Mouse (Mus musculus) limb, embryonic 10.5 days (tissue): ENCODE data around the gene Exph5. TPM values are rescaled to one million over a fixed set of nuclear protein-coding genes. Genes with fewer than 3 reads are reported as not detected.

Experiments
- DNase-seq: peaks from one replicate; pipeline ENCODE4 v3.0.0-alpha.2; 2017; ENCODE audit warnings: low spot score
- H3K27ac ChIP-seq: fragments of 300-500 bp; sonication (generic); 2 replicates; pipeline ENCODE4 v1.5.1; 2016; ENCODE audit warnings: mild to moderate bottlenecking
- H3K27me3 ChIP-seq: fragments of 300-500 bp; sonication (generic); 2 replicates; pipeline ENCODE4 v1.6.1; 2016; ENCODE audit warnings: low read depth, mild to moderate bottlenecking; ENCODE audit not compliant: poor library complexity, severe bottlenecking
- H3K36me3 ChIP-seq: fragments of 300-500 bp; sonication (generic); 2 replicates; pipeline ENCODE4 v1.6.1; 2016; ENCODE audit warnings: mild to moderate bottlenecking, moderate library complexity
- H3K4me1 ChIP-seq: fragments of 300-500 bp; sonication (generic); 2 replicates; pipeline ENCODE4 v1.6.1; 2016
- H3K4me3 ChIP-seq: fragments of 300-500 bp; sonication (generic); 2 replicates; pipeline ENCODE4 v1.5.1; 2016; ENCODE audit warnings: mild to moderate bottlenecking, moderate library complexity
- H3K9me3 ChIP-seq: fragments of 300-500 bp; sonication (generic); replicated peaks from 2 replicates; pipeline ENCODE4 v1.6.1; 2016; ENCODE audit warnings: mild to moderate bottlenecking
- WGBS: fragments of 180-500 bp; shearing (Covaris S2); methylation state at CpG from one replicate; pipeline ENCODE4 v1.1.7; 2016; 5-methylcytosine and 5-hydroxymethylcytosine counted together
- microRNA-seq: library from miRNA; unstranded; fragments of <30 nt; microRNA quantifications from one replicate; pipeline ENCODE4, GENCODE M21; 2017
- polyA plus RNA-seq: library from polyadenylated mRNA; unstranded; fragments of >200 nt; fragmentation: Nextera tagmentation; extraction: Ambion mirVana; gene quantifications from 2 replicates; pipeline ENCODE4 v1.2.1, GENCODE M21; 2016

The Exph5 gene
- polyA plus RNA-seq, 1 experiment from 2014 or later: 1.2 TPM

DNA sequence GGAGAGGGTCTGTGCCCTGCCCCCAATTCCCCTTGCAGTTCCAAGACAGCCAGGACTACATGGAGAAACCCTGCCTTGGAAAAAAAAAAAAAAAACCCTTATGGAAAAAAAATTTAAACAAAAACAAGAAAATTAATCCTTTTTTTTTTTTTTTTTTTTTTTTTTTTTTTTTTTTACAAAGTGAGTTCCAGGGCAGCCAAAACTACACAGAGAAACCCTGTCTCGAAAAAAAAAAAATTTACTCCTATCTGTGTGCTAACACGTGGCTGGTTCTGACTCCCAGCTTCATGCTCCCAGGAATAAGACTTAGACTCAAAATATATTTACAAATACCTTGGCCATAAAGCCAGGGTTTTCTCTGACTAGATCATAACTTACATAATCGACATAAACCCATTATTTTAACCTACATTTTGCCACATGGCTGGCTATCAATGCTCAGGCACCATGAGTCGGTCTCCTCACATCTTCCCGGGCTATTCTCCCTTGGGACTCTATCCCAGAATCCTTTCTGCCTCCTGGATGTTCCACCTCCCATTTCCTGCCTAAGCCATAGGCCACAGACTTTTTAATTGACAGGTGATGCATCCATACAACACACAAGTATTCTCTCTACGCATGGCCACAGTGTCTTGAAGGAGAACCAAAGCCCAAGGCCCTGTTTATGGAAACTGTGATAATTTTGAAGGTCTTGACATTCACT is 102.7 kb downstream of the Exph5 start:
- Histone ChIP-seq H3K27ac (peak overlapping the region; percentile 87; the same call in 1 of the 2 replicates), H3K36me3 (no peaks in the 10 kb centered on the region), H3K9me3 (no peaks in the 10 kb centered on the region), H3K4me1 (peaks cover 25% of the 10 kb centered on the region), H3K27me3 (no peaks in the 10 kb centered on the region), H3K4me3 (no peak overlapping the region)
- DNase-seq: no peak
- WGBS: 85% methylated on average over 6 of the region's 6 CpGs

DNA sequence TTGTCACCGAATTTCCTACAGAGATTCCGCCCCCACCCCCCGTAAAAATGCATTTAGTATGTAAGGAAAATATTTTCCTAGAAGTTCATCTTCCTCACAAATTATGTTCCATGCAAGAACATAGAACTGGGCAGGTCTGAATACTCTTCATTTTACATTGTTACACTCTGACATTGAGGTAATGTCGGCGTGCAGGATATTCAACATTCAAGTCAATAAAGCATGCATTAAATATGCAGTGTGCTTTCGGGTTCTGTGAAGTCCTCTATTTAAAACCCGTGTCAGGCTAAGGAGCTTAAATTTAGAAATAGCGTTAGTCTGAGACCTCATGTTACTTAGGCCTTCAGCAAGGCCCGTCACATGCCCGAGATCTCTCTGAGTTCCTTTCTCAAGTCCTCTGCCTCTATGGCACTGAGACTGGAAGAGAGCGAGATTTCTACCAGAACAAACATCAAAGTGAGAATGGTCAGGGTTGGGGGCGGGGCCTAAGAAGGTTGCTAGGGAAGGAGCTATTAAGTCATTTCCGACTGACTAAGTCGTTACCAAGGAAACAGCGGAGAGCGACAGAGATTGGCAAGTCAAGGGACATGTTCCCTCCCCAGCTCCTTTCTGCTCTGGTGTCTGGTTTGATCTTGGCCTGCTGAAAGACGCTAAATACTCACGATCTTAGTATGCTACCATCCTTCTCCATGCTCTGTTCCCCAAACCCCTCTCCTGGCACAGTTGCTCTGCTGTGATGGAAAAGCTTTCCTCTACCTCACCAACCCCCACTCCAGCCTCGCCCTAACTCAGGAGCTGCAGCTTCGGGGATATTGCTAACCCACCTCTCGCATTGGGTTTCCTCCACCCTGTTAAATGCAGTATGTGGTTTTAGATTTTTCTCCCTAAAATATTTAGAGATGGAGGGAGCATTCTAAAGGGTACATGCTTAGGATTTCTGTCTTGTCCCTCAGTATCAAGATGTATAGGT is 103.6 kb downstream of the Exph5 start:
- peak; percentile 85 for DNase-seq
- no peaks in the 10 kb centered on the region for H3K36me3 ChIP-seq
- H3K9me3 ChIP-seq: no peaks in the 10 kb centered on the region
- peak overlapping the region; percentile 53 for H3K4me3 ChIP-seq
- peaks cover 25% of the 10 kb centered on the region for H3K4me1 ChIP-seq
- no peaks in the 10 kb centered on the region for H3K27me3 ChIP-seq
- 27% methylated on average over 21 of the region's 21 CpGs for WGBS
- peak overlapping the region; percentile 87 for H3K27ac ChIP-seq

DNA sequence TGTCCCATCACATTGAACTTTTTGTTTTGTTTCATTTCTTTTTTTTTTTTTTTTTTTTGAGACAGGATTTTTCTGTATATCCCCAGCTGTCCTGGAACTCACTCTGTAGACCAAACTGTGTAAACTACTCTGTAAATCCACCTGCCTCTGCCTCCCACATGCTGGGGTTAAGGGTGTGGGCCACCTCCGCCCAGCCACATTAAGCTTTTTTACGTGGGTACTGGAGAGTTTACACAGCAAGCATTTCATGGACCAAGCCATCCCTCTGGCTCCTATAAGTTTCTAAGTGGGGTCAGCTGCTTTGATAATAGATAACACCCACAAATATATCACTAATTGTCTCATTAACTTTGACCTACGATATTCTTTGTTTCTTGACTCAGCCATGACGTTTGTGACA is 107.1 kb downstream of the Exph5 start:
- no peak overlapping the region for H3K27ac ChIP-seq
- no peak overlapping the region for H3K4me3 ChIP-seq
- H3K9me3 ChIP-seq: no peaks in the 10 kb centered on the region
- WGBS: 82% methylated on average over 4 of the region's 4 CpGs
- H3K27me3 ChIP-seq: no peaks in the 10 kb centered on the region
- H3K4me1 ChIP-seq: peaks cover 10% of the 10 kb centered on the region
- no peaks in the 10 kb centered on the region for H3K36me3 ChIP-seq
- DNase-seq: no peak

DNA sequence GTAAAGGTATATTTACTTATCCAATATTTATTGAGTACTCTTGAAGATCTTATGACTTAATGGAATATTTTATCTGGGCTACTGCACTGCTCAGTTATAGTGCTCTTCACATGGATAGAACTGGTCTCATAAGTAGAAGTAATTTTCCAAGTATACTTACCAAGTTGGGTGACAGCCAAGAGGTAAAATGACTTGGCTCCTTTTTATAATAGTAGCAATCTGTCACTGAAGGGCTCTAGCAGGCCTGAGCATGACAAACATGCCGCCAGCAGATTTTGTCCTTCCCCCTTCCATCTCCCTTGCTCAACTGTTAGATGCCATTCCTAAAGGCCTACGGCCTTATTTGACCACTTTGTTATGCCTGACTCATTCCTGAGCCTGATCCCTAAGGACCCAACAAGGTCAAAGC is 107.5 kb downstream of the Exph5 start:
- Histone ChIP-seq H3K4me3 (no peak overlapping the region), H3K27me3 (no peaks in the 10 kb centered on the region), H3K4me1 (peaks cover 10% of the 10 kb centered on the region), H3K36me3 (no peaks in the 10 kb centered on the region), H3K27ac (no peak overlapping the region), H3K9me3 (no peaks in the 10 kb centered on the region)
- DNase-seq: no peak
- 84% methylated on average over 2 of the region's 2 CpGs for WGBS

DNA sequence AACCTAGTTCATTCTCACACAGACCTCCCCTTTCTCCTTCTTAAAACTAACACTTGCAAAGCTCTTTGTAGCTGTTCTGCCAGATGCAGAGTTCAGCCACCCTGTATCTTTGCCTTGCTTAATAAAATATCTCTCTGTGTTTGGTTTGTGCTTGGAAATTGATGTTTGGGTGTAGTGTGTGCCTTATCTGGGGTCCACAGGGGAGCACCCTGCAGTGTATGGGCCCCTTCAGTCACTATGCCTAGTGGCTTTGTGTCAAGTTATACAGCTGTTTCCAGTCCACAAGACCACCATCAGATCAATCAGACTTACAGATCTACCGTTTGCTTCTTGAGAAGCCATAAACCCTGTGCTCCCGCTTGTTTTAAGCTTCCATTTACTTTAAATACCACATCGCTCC is 108.0 kb downstream of the Exph5 start:
- H3K4me1 ChIP-seq: peaks cover 10% of the 10 kb centered on the region
- H3K36me3 ChIP-seq: no peaks in the 10 kb centered on the region
- H3K9me3 ChIP-seq: no peaks in the 10 kb centered on the region
- no peak overlapping the region for H3K4me3 ChIP-seq
- WGBS: 79% methylated on average over 3 of the region's 3 CpGs
- no peaks in the 10 kb centered on the region for H3K27me3 ChIP-seq
- no peak overlapping the region for H3K27ac ChIP-seq
- DNase-seq: no peak

DNA sequence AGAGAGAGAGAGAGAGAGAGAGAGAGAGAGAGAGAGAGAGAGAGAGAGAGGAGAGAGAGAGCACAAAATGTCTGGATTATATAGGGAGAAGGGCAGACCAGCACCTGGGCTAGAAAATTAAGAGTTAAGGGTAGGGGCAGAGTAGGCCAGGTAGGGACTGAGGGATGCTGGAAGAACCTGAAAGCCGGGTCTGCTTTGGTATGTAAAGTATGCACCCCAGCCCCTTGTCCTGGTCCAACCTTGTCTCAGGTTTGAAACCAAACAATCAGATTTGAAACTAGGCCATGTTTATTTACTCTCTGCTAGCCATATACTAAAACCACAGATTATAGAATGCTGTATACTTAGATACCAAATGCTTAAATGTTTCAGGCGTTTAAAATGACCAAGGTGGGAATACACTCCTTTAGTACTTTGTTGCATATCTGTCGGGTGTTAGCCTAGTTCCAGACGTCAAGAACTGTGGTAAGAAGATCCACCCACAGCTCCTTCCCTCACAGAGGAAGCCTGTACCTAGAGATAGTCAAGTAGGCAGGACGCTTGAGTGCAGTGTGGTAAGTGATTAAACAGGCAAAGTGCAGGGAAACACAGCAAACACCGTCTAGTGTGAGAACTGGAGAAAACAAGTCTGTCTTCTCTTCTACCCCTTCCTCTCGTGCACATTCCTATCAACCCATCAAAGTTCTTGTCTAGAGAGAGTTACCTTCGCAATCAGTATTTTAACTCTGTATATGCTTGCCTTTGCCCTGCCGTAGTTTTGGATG is 120.8 kb downstream of the Exph5 start:
- DNase-seq: no peak
- H3K4me3 ChIP-seq: no peak overlapping the region
- H3K27me3 ChIP-seq: no peaks in the 10 kb centered on the region
- WGBS: 70% methylated on average over 9 of the region's 9 CpGs
- no peaks in the 10 kb centered on the region for H3K36me3 ChIP-seq
- no peak overlapping the region for H3K27ac ChIP-seq
- no peaks in the 10 kb centered on the region for H3K4me1 ChIP-seq
- H3K9me3 ChIP-seq: no peaks in the 10 kb centered on the region; the same call in 1 of the 2 replicates

DNA sequence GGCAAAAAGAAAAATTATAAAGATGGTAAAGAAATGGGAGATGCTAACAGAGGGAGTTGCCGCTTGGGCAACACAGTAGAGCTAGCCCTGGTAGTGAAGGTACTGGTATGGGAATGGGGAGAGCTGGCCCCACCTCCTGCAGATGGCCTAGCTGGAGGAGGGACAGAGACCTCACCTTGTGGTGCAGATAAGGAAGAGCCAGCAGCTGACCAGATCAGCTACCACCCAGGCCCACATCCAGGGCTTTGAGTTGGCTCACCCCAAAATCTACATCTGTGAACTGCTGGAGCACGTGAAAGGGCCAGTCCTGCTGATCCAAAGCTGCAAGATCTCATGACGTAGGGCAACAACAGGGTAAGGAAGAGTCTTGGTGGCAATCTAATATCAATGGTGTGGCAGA is 125.3 kb downstream of the Exph5 start:
- no peaks in the 10 kb centered on the region for H3K4me1 ChIP-seq
- no peak overlapping the region for H3K27ac ChIP-seq
- WGBS: 89% methylated on average over 3 of the region's 3 CpGs

More for the DNA sequence above, 125.3 kb downstream of the Exph5 start:
- no peak for DNase-seq
- Histone ChIP-seq H3K36me3 (no peaks in the 10 kb centered on the region), H3K9me3 (no peaks in the 10 kb centered on the region), H3K27me3 (no peaks in the 10 kb centered on the region), H3K4me3 (no peak overlapping the region)

Small RNA genes lying within 50 kb of the gene (microRNA-seq; reads per million reads assigned to microRNA genes)
- gene Mir130c: not detected

Other genes starting within 250 kb of the Exph5 start
- gene Ddx10, start 53.6 kb upstream of the Exph5 start, polyA plus RNA-seq: 29.2 and 32.2 TPM in 2 replicates
- gene Kdelc2, start 82.4 kb downstream of the Exph5 start, polyA plus RNA-seq: 9.3 and 10.3 TPM in 2 replicates
- 0.33 and 0.63 TPM in 2 replicates for gene 4930550C14Rik, start 100.7 kb downstream of the Exph5 start, polyA plus RNA-seq
- 14.3 and 18.3 TPM in 2 replicates for gene Atm, start 235.1 kb downstream of the Exph5 start, polyA plus RNA-seq
- 18.8 and 22.0 TPM in 2 replicates for gene Npat, start 235.4 kb downstream of the Exph5 start, polyA plus RNA-seq